Mouse (Mus musculus) midbrain, embryonic 14.5 days (tissue): ENCODE measurements around the gene Rsbn1l. TPM values are rescaled to one million over a fixed set of nuclear protein-coding genes. Genes with fewer than 3 reads are reported as not detected.

ENCODE experiments used
- ATAC-seq: fragments of 200-750 bp; cut with Nextera tagmentation; 2 replicates; pipeline ENCODE4 v1.8.0; 2017; ENCODE audit warnings: moderate number of reproducible peaks, moderate library complexity; ENCODE audit not compliant: low FRiP score, low TSS enrichment
- DNase-seq: peaks from one replicate; pipeline ENCODE4 v3.0.0-alpha.2; 2015
- H3K27ac ChIP-seq: fragments of 300-500 bp; sonication (generic); replicated peaks from 2 replicates; pipeline ENCODE4 v1.5.1; 2014; ENCODE audit warnings: mild to moderate bottlenecking, low read depth, low read length, moderate library complexity
- H3K27me3 ChIP-seq: fragments of 300-500 bp; sonication (generic); 2 replicates; pipeline ENCODE4 v1.6.1; 2014; ENCODE audit warnings: low read length, control low read depth, mixed read lengths; ENCODE audit not compliant: control insufficient read depth, insufficient read depth
- H3K36me3 ChIP-seq: fragments of 300-500 bp; sonication (generic); 2 replicates; pipeline ENCODE4 v1.6.1; 2014; ENCODE audit warnings: low read length, control low read depth; ENCODE audit not compliant: control insufficient read depth, insufficient read depth
- H3K4me1 ChIP-seq: fragments of 300-500 bp; sonication (generic); 2 replicates; pipeline ENCODE4 v1.6.1; 2014; ENCODE audit warnings: mild to moderate bottlenecking, antibody characterized with exemption, low read length, control low read depth; ENCODE audit not compliant: control insufficient read depth, insufficient read depth
- H3K4me2 ChIP-seq: fragments of 300-500 bp; sonication (generic); 2 replicates; pipeline ENCODE4 v1.6.1; 2014; ENCODE audit warnings: mild to moderate bottlenecking, low read length, moderate library complexity
- H3K4me3 ChIP-seq: fragments of 300-500 bp; sonication (generic); replicated peaks from 2 replicates; pipeline ENCODE4 v1.5.1; 2014; ENCODE audit warnings: low read depth, low read length
- H3K9ac ChIP-seq: fragments of 300-500 bp; sonication (generic); replicated peaks from 2 replicates; pipeline ENCODE4 v1.6.1; 2014; ENCODE audit warnings: mild to moderate bottlenecking, low read length, moderate library complexity
- H3K9me3 ChIP-seq: fragments of 300-500 bp; sonication (generic); 2 replicates; pipeline ENCODE4 v1.6.1; 2016; ENCODE audit warnings: low read length, control low read depth, mixed read lengths; ENCODE audit not compliant: control insufficient read depth
- WGBS: fragments of 180-500 bp; shearing (Covaris S2); extraction: QIAGEN DNeasy Blood & Tissue Kit; methylation state at CpG from one replicate; pipeline ENCODE4 v1.1.7; 2014; 5-methylcytosine and 5-hydroxymethylcytosine counted together
- polyA plus RNA-seq: library from polyadenylated mRNA; unstranded; fragments of >200 nt; fragmentation: Nextera tagmentation; extraction: Ambion mirVana; gene quantifications from 2 replicates; pipeline ENCODE4 v1.2.1, GENCODE M21; 2014

The Rsbn1l gene
- polyA plus RNA-seq, 1 experiment from 2014 or later = 5.7 TPM

DNA sequence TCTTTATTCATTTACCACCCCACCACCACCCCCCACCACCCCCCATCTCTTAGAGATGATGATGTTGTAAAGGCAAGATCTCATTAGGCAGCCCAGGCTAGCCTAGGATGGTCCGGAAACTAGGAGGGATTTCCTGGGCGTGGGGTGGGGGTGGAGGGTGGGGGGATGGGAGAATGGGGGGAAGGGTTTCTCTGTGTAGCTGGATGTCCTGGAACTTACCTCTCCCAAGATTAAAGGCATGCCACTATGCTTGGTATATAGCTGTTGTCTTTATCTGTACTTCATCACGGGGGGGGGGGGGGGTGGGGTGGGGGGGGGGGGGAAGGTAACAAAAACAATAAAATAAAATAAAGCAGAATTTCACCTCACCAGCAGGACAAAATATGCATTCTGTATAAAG, 112.8 kb downstream of the Rsbn1l start:
- Histone ChIP-seq H3K4me1 (no peaks in the 10 kb centered on the region), H3K9me3 (no peaks in the 10 kb centered on the region), H3K27me3 (no peaks in the 10 kb centered on the region), H3K4me3 (no peak overlapping the region), H3K4me2 (no peak overlapping the region), H3K27ac (no peak overlapping the region), H3K36me3 (no peaks in the 10 kb centered on the region), H3K9ac (no peak overlapping the region)
- ATAC-seq (no peak), DNase-seq (no peak)
- WGBS = 72% methylated on average over 2 of the region's 3 CpGs

Other genes with a start within 250 kb of the Rsbn1l start
- gene Phtf2, start 74.3 kb downstream of the Rsbn1l start, polyA plus RNA-seq = 20.4 and 30.5 TPM in 2 replicates
- gene Tmem60, start 74.2 kb downstream of the Rsbn1l start, polyA plus RNA-seq = 73.2 and 75.0 TPM in 2 replicates
- 31.2 and 32.4 TPM in 2 replicates for gene Ptpn12, start 99.5 kb upstream of the Rsbn1l start, polyA plus RNA-seq
- gene Gsap, start 229.9 kb upstream of the Rsbn1l start, polyA plus RNA-seq = 9.1 and 9.2 TPM in 2 replicates